Mouse (Mus musculus) liver, embryonic 14.5 days (tissue): ENCODE measurements around the gene Wdcp. TPM values are rescaled to one million over a fixed set of nuclear protein-coding genes. Genes with fewer than 3 reads are reported as not detected.
A peak's percentile ranks its signal among the peaks of the same experiment; 100 is the strongest.
"Not testable (repeated sequence)": the region's sequence is repeated elsewhere in the genome, so short reads cannot be mapped to it uniquely, and the experiment has no call there.

Experiments
- ATAC-seq: fragments of 200-750 bp; cut with Nextera tagmentation; 2 replicates; pipeline ENCODE4 v1.8.0; 2017; ENCODE audit warnings: moderate number of reproducible peaks, mild to moderate bottlenecking, moderate library complexity; ENCODE audit not compliant: insufficient read depth
- DNase-seq, 3 experiments: peaks; one replicate each; pipeline ENCODE4 v3.0.0-alpha.2; 2012 to 2013; ENCODE audit warnings: low read depth in 3 of 3, low spot score in 3 of 3
- H3K27ac ChIP-seq: fragments of 300-500 bp; sonication (generic); 2 replicates; pipeline ENCODE4 v1.5.1; 2014; ENCODE audit warnings: moderate library complexity, mild to moderate bottlenecking, control low read depth, inconsistent platforms
- H3K27me3 ChIP-seq: fragments of 300-500 bp; sonication (generic); 2 replicates; pipeline ENCODE4 v1.6.1; 2014; ENCODE audit warnings: mild to moderate bottlenecking, low read length, moderate library complexity; ENCODE audit not compliant: control insufficient read depth, insufficient read depth
- H3K36me3 ChIP-seq: fragments of 300-500 bp; sonication (generic); replicated peaks from 2 replicates; pipeline ENCODE4 v1.6.1; 2014; ENCODE audit warnings: low read depth; ENCODE audit not compliant: control insufficient read depth, insufficient read depth
- H3K4me1 ChIP-seq, 2 experiments: fragments of 200-500 bp in 1 of 2; fragments of 300-500 bp in 1 of 2; sonication (generic) in 1 of 2; replicated peaks; 2 replicates each; pipeline ENCODE4 v1.6.1; 2012 to 2014; ENCODE audit warnings: antibody characterized with exemption in 1 of 2, inconsistent platforms in 1 of 2, low read length in 1 of 2; ENCODE audit not compliant: control insufficient read depth in 2 of 2, insufficient read depth in 2 of 2
- H3K4me2 ChIP-seq: fragments of 300-500 bp; sonication (generic); 2 replicates; pipeline ENCODE4 v1.6.1; 2014; ENCODE audit warnings: low read depth, mild to moderate bottlenecking, control low read depth, moderate library complexity
- H3K4me3 ChIP-seq, 2 experiments: fragments of 200-500 bp in 1 of 2; fragments of 300-500 bp in 1 of 2; sonication (generic) in 1 of 2; 2 replicates each; pipeline ENCODE4 v1.5.1; 2012 to 2014; ENCODE audit warnings: low read depth in 2 of 2, low read length in 2 of 2, mild to moderate bottlenecking in 2 of 2, control low read depth in 1 of 2, inconsistent platforms in 1 of 2, moderate library complexity in 1 of 2; ENCODE audit not compliant: insufficient read depth in 1 of 2
- H3K9ac ChIP-seq: fragments of 300-500 bp; sonication (generic); replicated peaks from 2 replicates; pipeline ENCODE4 v1.6.1; 2014; ENCODE audit warnings: mild to moderate bottlenecking, control low read depth, moderate library complexity
- H3K9me3 ChIP-seq: fragments of 300-500 bp; sonication (generic); 2 replicates; pipeline ENCODE4 v1.6.1; 2016; ENCODE audit warnings: low read length, mixed read lengths; ENCODE audit not compliant: control insufficient read depth
- CTCF ChIP-seq: IDR thresholded peaks from 2 replicates; pipeline ENCODE4 v1.5.1; 2016; ENCODE audit warnings: antibody characterized with exemption, low read depth, control low read depth
- EP300 ChIP-seq: IDR thresholded peaks from 2 replicates; pipeline ENCODE4 v1.6.1; 2016; ENCODE audit warnings: antibody characterized with exemption, low read depth
- WGBS: fragments of 180-500 bp; shearing (Covaris S2); extraction: QIAGEN DNeasy Blood & Tissue Kit; methylation state at CpG from one replicate; pipeline ENCODE4 v1.1.7; 2014; ENCODE audit not compliant: insufficient replicate concordance; 5-methylcytosine and 5-hydroxymethylcytosine counted together
- polyA plus RNA-seq, 2 experiments: library from polyadenylated mRNA; depleted of rRNA in 1 of 2; stranded (reverse) in 1 of 2; unstranded in 1 of 2; fragments of >200 nt; fragmentation: Nextera tagmentation in 1 of 2; extraction: Ambion mirVana in 1 of 2; gene quantifications; 2 replicates each; pipeline versions ENCODE4 v1.2.1 to v1.2.3; 2012 to 2014

Wdcp gene
- 7.7 and 9.1 TPM in 2 replicates for polyA plus RNA-seq (2012; rRNA removed)
- polyA plus RNA-seq (2014; fragmentation: Nextera tagmentation; extraction: Ambion mirVana) = 11.3 and 11.6 TPM in 2 replicates

GRCm38 (mm10) chr12:4842890-4843597 is at the start of gene Wdcp:
Gene Wdcp, plus strand, starts transcription at chr12:4843303.
- H3K27me3 ChIP-seq = peaks cover 7% of the 10 kb centered on the region
- WGBS = under 1% methylated on average over 30 of the region's 30 CpGs
- TF ChIP-seq EP300 (no peak), CTCF (no peak)

DNA sequence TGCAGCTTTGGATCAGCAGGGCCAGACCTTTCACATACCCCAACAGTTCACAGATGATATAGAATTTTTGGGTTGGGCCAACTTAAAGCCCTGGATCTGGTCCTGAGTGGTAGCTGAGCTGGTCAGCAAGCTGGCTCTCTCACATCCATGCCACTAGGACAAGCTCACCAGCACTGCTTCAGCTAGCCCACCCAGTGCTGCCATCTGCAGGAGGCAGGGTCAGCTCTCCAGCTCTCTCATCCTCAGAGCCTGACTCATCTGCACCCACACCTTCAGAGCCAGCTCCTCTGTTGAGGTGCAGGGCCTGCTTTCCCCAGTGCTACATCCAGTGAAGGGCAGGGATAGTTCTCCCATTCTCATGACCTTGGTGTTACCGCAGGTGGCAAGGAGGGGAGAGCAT is 49.4 kb upstream of the Wdcp start:
- H3K4me3 ChIP-seq = no peak overlapping the region
- ATAC-seq = no peak
- 60% methylated on average over 1 of the region's 1 CpGs for WGBS
- H3K27me3 ChIP-seq = no peaks in the 10 kb centered on the region
- no peak overlapping the region for H3K27ac ChIP-seq
- H3K36me3 ChIP-seq = no peaks in the 10 kb centered on the region
- no peak overlapping the region for H3K9ac ChIP-seq
- H3K4me1 ChIP-seq = no peaks in the 10 kb centered on the region
- TF ChIP-seq CTCF (peak; percentile 71), EP300 (no peak)
- no peak for DNase-seq
- no peak overlapping the region for H3K4me2 ChIP-seq
- H3K9me3 ChIP-seq = no peaks in the 10 kb centered on the region

More at GRCm38 (mm10) chr12:4842890-4843597, at the start of gene Wdcp:
- Histone ChIP-seq H3K36me3 (no peaks in the 10 kb centered on the region), H3K4me1 (peaks cover 9 to 20% of the 10 kb centered on the region in 2 experiments), H3K4me3 (peak within 1 kb of the TSS; percentile 79 to 100), H3K4me2 (peak within 1 kb of the TSS; percentile 99), H3K9me3 (no peaks in the 10 kb centered on the region), H3K27ac (peak within 1 kb of the TSS; percentile 37), H3K9ac (peak within 1 kb of the TSS; percentile 78)
- ATAC-seq (peak; percentile 91), DNase-seq (peak; percentile 81 to 85 (median 85))

DNA sequence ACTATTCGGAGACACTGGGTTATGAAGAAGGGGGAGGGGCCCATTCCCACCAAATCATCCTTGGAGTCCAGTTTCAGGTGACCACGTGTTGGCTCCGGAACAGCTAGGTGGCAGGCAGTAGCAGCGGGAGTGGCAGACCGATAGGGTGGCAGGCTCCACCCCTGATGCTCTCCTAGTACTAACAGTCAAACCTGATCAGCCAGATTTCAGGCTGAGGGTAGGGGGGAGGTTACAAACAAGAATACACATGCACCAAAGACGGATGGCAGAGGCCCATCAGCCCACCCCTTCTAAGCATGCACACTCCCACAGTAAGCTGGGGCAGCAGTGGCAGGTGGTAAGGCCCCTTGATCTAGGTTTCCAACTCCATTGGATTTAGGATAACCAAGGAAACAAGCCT is 45.6 kb upstream of the Wdcp start:
- H3K9me3 ChIP-seq, H3K36me3 ChIP-seq, H3K9ac ChIP-seq, ATAC-seq, H3K4me1 ChIP-seq, H3K4me3 ChIP-seq, H3K27me3 ChIP-seq, DNase-seq, H3K4me2 ChIP-seq, H3K27ac ChIP-seq: not testable (repeated sequence)
- 63% methylated on average over 6 of the region's 6 CpGs for WGBS

- no peak for ATAC-seq
- H3K9ac ChIP-seq = no peak overlapping the region
- no peaks in the 10 kb centered on the region for H3K27me3 ChIP-seq
- no peaks in the 10 kb centered on the region for H3K9me3 ChIP-seq
- no peaks in the 10 kb centered on the region for H3K36me3 ChIP-seq
- H3K4me1 ChIP-seq = no peaks in the 10 kb centered on the region
- no peak for TF ChIP-seq EP300
- TF ChIP-seq CTCF = no peak
- DNase-seq = no peak
- 51% methylated on average over 4 of the region's 4 CpGs for WGBS
- H3K4me2 ChIP-seq = no peak overlapping the region
- no peak overlapping the region for H3K27ac ChIP-seq
- H3K4me3 ChIP-seq = no peak overlapping the region
These were observed 32.1 kb upstream of the Wdcp start for GRCm38 (mm10) chr12:4811036-4811435.

- H3K9ac ChIP-seq = no peak overlapping the region
- ATAC-seq (no peak), DNase-seq (no peak)
- peaks cover 2 to 3% of the 10 kb centered on the region in 2 experiments for H3K4me1 ChIP-seq
- H3K4me2 ChIP-seq = no peak overlapping the region
- TF ChIP-seq EP300 = no peak
- TF ChIP-seq CTCF = no peak
- no peaks in the 10 kb centered on the region for H3K9me3 ChIP-seq
- WGBS = 54% methylated on average over 3 of the region's 3 CpGs
- H3K27ac ChIP-seq = no peak overlapping the region
- no peaks in the 10 kb centered on the region for H3K36me3 ChIP-seq
- no peak overlapping the region for H3K4me3 ChIP-seq
- no peaks in the 10 kb centered on the region for H3K27me3 ChIP-seq
These were observed 31.4 kb upstream of the Wdcp start for GRCm38 (mm10) chr12:4811705-4812104.
